Mouse (Mus musculus) gastrocnemius, postnatal 25 days (tissue): ENCODE data around the gene Pum2. TPM values are rescaled to one million over a fixed set of nuclear protein-coding genes. Genes with fewer than 3 reads are reported as not detected.
A peak's percentile ranks its signal among the peaks of the same experiment; 100 is the strongest.
"Not testable (repeated sequence)": the region's sequence is repeated elsewhere in the genome, so short reads cannot be mapped to it uniquely, and the experiment has no call there.

Experiments
- DNase-seq: peaks from one replicate; pipeline ENCODE4 v3.0.0; 2022
- long read RNA-seq, 2 experiments: library from polyadenylated mRNA; stranded (forward); transcript quantifications; one replicate each; pipeline ENCODE4 v2.0.0; 2021
- total RNA-seq, 2 experiments: library from RNA; stranded (reverse); gene quantifications; 1 replicate in 1 of 2; 2 replicates in 1 of 2; pipeline ENCODE4 v1.2.3; 2021

Gene Pum2
- 10 to 100 TPM; 60.0 to 71.0 TPM for total RNA-seq
- long read RNA-seq, experiment 1, partial matches to known transcripts: 1 of 13 reads
- long read RNA-seq, experiment 1, other reads (novel, unspliced or antisense): 12 of 13 reads
- long read RNA-seq, experiment 2, full-length matches to known transcripts: 2 of 20 reads
- long read RNA-seq, experiment 2, partial matches to known transcripts: 14 of 20 reads
- long read RNA-seq, experiment 2, other reads (novel, unspliced or antisense): 4 of 20 reads

DNA sequence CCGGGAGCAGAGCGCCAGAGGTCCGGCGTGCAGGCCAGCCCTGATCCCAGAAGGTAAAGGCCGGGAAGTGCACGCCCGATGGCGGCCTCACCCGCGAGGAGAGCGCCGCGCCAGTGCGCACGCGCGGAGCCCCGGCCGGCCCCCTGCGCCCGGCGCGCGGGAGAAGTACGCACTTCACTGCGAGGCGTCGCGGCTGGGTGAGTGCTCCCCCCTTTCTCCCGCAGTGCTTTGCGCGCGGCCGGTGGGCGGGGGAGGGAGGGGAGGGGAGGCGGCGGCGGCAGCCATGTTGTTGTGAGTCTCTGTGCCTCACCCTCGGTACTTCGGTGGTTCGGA is at the start of gene Pum2:
Pum2 (plus strand) TSS at position 161 of the 333 bp plus-strand sequence.
- peak; percentile 95 for DNase-seq

DNA sequence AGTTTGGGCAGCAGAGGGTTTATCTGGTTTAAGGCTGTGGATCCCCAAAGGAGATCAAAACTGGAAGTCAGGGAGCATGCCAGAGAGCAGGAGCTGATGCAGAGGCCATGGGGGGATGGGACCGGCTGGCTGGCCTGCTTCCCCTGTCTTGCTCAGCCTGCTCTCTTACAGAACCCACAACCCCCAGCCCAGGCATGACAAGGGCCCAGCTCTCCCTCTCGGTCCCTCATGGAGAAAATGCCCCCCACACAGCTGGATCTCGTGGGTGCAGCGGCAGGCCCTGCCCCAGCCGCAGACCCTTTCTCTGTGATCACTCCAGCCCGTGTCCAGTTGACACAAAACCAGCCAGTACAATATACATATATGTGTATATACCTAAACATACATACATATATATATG is 44.4 kb upstream of the Pum2 start:
- no peak for DNase-seq

DNA sequence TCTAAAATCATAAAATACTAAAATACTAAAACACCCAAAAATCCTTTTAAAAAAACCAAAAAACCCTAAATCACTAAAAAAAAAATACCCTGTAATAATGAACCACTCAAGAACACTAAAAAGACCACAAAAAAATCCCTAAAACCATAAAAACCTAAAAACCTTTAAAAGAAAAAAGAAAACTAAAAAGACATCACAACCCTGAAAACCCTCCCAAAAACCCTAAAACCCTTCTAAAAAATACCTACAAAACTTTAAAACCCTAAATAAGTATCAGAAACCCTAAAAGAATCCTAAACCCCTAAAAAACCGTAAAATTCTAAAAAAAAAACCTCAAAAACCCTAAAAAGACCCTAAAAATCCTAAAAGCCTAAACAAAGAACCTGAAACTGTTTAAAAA is 42.2 kb upstream of the Pum2 start:
- DNase-seq: no peak

DNA sequence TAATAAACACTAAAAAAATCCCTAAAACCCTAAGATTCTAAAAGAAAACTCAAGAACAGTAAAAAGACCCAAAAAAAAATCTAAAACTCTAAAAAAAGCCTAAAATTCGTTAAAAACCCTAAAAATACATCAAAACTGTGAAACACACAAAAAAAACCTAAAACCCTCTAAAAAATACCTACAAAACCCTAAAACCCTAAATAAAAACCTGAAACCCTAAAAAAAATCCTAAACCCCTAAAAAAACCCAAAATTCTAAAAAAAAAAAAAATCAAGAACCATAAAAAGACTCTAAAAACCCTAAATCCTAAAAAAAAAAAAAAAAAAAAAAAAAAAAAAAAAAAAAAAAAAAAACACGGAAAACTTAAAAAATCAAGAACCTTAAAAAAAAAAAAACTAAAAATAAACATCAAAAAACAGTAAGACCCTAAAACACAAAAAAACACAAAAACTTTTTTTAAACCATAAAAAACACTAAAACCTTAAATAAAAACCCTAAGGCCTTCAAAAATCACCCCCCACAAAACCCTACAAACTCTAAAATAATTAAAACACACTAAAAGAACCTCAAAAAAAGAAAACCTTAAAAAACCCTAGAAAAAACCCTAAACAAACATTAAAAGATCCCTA is 41.1 kb upstream of the Pum2 start:
- no peak for DNase-seq

DNA sequence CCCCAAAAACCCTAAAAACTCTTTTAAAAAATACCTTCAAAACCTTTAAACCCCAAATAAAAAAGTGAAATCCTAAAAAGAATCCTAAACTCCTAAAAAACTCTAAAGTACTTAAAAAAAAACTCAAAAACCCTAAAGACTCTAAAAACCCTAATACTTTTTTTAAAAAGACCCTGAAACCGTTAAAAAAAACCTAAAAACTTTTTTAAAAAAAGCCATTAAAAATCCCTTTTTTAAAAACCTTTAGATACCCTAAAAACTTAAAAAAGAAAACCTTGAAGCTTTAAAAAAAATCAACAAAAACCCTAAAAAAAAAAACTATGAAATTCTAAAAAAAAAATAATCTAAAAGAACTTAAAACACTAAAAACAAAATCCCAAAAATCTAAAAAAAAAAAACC is 39.6 kb upstream of the Pum2 start:
- no peak for DNase-seq

DNA sequence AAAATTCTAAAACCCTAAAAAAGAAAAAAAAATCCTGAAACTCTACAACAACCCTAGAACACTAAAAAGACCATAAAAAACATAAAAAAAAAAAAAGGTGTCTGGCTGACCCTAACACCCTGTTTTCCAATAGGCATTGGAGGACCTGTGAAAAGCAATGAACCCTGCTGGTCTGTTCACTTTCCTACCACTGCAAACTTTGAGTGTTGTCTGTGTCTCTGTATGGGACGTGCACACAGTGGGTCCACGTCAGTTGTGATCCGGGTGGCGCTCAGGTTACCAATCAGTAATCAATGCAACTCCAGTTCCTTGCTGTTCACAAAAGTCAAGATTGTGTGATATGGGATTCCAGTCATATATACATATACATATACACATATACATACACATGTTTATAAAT is 38.4 kb upstream of the Pum2 start:
- no peak for DNase-seq

DNA sequence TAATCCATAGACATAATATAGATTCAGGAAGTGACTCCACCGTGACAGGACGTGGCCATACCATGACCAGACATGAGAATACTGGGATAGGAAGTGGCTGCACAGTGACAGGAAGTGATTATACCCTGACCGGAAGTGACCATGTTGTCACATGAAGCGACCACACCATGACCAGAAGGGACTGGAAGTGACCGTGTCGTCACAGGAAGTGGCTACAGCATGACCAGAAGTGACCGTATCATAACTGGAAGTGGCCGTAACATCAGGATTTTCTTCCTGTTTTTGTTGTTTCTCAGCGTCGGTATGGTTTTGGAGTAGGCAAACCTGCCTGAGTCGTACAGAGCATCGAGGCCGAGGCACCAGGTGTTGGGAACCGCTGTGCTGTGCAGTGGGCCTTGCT is 37.0 kb upstream of the Pum2 start:
- no peak for DNase-seq

DNA sequence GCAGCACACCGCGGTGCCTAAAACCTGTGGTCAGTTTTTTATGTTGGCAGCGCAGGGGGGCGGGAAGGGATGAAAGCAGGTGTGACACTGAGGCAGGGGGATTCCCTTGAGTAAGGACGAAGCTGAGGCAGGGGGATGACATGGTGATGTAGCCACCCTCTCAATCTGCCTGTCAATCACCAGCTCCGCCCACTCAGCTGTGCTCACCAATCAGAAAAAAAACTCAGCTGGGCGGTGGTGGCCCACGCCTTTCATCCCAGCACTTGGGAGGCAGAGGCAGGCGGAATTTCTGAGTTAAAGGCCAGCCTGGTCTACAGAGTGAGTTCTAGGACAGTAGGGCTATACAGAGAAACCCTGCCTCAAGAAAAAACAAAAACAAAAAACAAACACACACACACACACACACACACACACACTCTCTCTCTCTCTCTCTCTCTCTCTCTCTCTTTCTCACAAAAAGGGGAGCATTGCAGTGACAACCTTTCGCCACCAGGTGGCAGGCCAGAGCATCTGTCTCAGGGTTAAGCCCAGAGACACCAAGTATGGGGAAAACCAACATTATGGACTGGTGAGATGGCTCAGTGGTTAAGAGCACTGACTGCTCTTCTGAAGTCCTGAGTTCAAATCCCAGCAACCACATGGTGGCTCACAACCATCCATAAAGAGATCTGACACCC is 35.4 kb upstream of the Pum2 start:
- peak; percentile 56 for DNase-seq

DNA sequence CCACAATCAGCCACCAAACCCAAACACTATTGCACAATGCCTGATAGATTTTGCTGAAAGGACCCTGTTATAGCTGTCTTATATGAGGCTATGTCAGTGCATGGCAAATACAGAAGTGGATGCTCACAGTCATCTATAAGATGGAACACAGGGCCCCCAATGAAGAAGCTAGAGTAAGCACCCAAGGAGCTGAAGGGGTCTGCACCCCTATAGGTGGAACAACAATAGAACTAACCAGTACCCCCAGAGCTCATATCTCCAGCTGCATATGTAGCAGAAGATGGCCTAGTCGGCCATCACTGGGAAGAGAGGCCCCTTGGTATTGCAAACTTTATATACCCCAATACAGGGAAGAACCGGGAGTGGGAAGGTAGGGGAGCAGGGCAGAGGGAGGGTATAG is 33.7 kb upstream of the Pum2 start:
- DNase-seq: not testable (repeated sequence)

DNA sequence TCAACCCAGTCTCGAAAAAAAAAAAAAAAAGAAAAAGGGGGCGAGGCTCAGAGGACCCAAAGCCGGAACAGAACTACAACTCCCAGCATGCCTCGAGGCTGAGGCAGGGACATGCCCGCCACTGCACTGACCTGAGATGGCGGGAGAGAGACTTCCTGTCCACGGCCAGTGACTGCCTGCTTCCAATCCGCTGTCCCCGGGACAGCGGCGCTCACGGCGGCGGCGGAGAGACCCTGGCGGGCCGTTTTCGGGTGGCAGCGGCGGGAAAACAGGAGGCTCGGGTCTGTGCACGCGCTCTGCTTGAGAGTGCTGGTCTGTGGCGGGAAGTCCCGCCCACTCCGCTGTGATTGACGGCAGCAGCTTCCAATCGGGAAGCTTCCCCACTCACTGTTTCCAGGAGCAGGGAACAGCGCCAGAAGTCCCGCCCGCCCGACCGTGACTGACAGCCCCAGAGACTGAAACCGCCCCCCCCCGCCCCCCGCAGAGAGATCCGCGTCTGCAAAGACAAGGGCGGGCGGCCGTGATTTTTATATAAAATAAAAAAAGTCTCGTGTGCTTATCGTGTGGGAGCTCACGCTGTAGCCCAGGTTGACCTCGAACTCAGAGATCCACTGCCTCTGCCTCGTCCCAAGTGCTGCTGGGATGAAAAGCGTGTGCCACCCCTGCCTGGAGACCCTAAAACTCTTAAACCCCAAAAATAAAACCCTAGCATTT is 33.1 kb upstream of the Pum2 start:
- DNase-seq: peak; percentile 95

DNA sequence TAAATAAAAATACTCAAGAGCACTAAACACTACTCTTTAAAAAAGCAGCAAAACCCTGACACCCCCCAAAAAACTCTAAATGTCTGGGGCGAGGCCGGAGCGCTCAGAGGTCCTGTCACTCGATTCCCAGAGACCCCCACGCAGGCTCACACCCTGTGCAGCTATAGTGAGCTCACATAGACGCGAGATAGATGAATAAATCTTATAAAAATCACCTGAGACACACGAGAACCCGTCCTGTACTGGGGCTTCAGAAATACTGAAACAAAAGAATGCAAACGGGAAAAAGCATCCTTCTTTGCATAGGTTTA is 32.6 kb upstream of the Pum2 start:
- DNase-seq: no peak

DNA sequence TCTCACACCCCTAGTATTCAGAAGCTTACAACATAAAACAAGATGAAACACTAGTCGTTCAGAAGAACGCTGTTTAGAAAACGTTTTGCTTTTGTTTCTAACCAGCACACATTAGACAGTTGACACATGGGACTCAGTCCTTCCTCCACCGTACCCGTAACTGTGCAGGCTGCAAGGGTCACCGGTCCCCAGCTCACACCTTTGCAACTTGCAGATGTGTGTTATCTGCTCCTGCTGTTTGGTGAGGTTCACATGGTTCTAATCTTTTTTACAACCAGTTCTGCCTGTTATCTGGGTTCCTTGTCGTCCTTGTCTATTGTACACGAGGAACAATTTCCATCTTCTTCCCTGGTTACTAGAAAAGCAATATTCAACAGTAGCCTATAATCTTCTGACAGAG is 25.7 kb upstream of the Pum2 start:
- not testable (repeated sequence) for DNase-seq

DNA sequence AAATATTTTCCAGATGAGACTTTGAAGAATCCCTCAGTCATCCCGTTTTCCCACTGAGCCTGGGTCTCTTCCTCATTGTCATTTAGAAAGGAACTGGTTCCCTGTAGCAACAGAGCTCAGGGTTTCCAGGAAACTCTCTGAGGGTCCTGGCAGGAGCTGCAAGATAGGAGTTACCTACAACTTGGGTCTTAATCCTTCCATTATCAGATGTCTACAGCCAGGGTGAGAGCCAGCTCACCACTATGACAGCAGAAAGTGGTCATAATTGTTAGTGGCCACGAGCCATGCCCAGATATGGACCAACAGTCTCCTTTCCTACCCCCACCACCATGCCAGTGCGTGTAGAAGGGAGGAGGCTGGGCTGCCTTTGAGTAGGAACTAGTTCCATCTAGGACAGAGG is 23.9 kb upstream of the Pum2 start:
- not testable (repeated sequence) for DNase-seq

DNA sequence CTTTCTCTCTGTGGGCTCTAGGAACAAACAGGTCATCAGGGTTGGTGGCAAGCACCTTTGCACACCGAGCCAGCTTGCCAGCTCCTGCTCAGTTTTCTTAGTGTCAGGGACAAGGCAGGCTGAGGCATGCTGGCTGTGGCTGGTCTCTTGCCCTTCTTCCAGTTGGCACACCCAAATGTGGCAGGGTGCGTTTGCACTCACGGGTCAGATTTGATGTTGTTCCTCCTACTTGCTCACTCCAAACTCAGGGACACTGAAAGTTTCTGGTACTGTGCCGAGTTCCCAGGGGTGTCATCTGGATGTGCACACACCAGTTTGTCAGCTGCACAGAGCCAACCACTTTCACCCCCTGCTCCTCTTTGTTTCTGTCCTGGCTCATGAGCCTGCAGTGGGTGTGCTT is 17.3 kb upstream of the Pum2 start:
- no peak for DNase-seq

DNA sequence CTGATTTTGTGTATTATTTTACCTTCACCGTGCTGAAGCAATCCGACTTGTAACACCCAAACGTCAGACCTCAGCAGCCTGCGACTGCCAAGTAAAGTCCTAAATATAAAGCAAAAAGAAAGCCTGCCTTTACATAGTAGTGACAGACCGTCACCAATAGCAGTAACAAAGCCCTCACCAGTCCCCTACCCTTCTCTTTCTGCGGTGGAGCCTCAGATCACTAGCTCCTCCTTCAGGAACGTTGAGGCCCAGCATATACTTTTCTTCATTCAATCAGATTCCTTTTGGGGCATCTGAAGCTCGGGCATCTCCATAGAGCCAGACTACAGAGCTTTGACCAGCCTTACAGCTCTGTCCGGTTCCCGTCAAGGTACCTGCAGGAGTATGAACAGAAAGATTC is 16.8 kb upstream of the Pum2 start:
- no peak for DNase-seq

DNA sequence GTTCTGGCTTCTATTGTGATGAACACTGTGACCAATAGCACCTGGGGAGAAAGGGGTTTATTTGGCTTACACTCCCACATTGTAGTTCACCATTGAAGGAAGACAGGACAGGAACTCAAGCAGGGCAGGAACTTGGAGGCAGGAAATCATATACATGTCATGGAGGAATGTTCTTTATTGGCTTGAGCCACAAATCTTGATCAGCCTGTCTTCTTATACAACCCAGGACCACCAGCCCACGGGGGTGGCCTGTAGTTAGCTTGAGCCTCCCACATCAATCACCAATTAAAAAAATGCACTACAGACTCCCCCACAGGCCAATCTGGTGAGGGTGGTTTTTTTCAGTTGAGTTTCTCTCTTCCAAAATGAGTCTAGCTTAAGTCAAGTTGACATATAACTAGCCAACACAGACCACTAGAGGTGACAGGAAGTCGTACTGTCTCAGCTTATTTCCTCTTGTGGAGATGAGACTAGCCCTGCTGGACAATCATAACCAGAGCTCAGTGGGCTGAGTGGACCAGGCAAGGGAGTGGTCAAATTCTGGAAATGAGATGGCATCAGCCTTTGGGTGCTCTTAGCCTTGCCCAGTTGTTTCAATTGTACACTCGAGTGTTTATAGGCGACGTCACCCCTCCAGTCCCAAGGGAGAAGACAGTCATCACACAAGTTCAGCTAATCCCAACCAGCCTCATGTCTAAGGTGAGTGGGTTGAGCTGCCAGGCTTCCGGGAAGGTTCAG is 16.1 kb upstream of the Pum2 start:
- DNase-seq: no peak

DNA sequence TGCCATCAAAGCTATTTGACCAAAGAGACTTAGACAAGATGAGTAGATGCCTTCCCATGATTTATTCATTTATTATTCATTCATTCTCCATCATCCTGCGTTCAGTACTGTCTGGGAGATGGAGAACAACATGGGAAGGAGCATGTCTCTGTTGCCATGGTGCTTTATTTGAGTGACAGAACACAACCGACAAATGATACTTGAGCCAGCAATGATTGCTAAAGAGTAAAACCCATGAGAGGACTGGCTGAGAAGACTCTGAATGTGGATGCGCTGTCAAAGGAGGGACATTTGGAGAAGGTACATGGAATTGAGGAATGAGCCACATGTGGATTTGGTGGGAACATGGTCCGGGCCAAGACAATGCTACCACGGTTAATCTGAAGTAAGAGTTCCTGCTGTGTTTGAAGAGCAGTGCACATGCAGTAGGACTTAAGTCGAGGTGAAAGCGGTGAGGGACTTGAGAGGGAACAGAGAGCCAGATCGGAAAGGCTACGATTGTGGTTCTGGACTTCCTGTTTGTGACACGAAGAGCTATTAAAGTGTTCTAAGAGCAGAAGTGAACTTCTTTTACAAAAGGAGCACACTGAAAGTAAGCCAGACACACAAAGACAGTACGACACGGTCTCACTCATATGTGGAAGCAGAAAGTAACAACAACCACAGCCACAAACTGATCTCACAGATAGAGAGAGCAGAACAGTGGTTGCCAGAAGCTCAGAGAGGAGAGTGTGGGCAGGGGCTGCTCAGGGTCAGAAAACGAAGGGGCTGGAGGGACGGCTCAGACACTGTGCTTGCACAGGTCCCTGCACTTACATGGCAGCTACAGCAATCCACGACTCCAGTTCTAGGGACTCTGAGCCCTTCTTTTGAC is 14.3 kb upstream of the Pum2 start:
- no peak for DNase-seq

DNA sequence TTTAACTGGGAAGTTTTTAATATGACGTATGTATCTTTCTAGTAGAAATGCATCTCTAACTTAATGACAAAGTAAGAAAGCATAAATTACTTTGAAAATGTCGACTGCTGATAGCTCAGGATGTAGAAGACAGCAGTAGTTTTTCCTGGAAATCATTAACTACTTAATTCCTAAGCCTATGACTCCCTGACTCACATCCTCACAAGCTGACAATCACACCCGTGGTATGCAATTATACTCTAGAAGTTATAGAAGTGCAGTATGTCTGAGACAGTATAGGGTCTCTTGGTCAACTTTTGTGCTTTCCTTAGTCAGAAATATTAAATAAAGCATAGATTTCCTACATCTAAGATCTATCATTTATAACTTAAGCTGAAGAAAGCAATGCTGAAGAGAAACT is 12.2 kb upstream of the Pum2 start:
- DNase-seq: no peak

DNA sequence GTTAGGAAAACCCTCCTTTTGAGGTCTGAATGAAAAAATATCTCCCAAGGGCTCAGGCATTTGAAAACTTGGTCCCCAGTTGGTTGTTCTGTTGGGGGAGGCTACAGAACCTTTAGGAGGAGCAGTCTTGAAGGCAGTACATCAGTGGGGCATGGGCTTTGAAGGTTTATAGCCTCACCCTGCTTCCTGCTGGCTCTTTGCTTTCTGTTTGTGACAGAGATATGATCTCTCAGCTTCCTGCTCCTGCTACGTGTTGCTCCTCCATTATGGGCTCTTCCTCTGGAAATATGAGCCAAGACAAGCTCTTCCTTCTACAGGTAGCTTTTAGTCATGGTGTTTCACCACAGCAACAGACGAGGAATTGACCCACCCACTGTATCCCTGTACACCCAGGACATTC is 11.8 kb upstream of the Pum2 start:
- DNase-seq: no peak

DNA sequence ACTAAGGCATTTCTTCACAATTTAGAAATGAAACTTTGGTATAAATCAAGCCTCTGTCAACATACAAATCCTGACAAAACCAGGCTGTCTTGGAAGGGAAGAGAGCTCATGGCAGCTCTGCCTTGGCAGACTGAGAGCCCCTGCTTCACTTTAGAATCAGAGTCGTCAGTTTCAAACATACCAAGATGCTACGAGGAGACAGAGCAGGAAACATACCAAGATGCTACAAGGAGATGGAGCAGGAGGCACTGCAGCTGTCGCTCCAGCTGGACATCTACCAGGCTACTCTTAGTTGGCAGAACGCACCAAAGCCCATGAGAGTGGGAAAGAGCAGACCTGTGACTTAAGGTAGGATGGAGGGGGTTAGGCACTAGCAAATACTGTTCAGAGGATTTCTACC is 11.2 kb upstream of the Pum2 start:
- DNase-seq: no peak

DNA sequence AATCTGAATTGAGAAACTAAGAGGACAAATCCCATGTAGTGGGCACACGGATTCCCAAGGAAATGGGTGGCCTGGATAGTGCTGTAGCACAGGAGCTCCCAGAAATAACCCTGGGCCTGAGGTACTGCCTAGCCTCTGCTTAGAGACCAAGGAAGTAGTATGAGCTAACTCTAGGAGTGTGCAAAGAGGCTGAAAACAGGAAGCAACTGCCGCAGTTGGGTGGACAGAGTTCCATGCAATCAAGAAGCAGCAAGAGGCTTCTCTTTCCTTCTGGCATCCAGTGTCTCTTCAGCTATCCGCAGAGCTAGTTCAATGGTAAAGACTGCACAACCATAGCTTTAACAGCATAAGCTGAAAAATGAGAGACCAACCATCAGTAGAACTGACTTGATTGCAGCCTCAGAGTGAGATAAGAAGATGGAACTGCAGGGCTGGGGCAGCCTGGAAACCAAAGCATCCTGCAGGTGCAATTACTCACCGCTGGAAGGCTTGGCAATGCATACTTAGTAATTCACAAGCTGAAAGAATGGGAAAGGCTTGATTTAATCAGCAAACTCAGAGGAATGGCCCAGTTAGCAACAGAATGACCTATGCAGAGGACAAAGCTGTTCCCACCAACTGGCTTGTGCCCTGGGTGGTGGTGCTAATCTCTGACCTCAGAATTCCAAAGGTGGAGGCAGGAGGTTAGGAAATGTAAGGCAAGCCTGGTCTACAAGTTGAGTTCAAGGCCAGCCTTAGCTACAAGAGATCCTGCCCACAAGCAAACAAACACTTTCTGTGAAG is 6.3 kb upstream of the Pum2 start:
- DNase-seq: no peak
